Mouse (Mus musculus) lung, postnatal 10 days (tissue): ENCODE measurements around the gene Zbtb20.

Experiments
- DNase-seq: peaks from one replicate; pipeline ENCODE4 v3.0.0; 2021

Zbtb20 gene

DNA sequence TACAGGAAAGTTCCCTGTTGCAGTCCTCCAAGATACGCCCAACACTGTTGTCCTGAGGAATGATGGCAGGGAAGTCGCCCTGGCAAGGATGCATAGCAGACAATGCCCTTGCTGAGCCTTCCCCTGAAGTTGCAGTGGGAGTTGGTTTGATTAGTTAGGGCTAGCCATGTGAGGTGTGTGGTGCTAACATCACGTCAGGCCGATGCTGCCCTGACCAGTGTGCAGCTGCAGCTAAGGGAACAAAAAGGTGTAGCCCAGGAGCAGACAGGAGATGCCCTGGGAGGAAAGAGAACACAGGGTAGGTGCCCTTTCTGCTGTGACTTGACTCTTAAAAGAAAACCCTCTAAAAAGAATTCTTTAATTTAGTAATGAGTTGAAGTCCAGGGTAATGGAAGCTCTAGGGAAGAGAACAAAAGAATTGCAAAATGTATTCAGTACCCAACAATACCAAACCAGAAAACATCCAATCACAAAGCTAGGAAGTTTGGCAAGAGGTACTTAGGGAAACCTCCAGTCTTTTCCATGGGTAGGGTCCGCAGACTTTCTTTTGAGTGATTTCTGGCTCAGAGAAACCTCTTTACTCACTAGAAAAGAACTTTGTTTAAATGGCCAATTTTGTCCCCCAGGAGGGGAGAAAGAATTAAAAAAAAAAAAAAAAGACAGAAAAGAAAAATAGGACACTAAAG lies 747.8 kb downstream of the Zbtb20 start:
- DNase-seq = no peak

DNA sequence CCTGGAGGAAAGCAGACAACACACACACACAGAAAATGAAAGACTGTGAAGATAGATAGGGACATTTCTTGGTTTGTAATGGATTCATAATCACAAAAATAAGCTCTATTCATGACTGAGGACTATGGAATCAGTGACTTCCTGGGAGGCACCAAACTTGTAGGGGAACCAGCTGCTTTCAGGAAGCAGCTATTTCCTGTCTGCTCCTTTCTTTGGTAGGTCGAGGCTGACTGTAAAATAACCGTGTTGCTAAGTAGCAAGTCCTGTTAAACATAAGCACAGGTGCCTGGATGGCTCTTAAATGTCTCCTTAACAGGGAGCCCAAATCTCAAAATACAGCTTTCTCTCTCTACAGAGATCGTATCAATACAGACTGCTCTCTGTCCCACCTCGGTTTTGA lies 749.2 kb downstream of the Zbtb20 start:
- DNase-seq = no peak

GRCm38 (mm10) chr16:43625289-43625688 lies 749.6 kb downstream of the Zbtb20 start:
- no peak for DNase-seq

- DNase-seq = no peak
Observed at GRCm38 (mm10) chr16:43625956-43626355, 750.3 kb downstream of the Zbtb20 start.

DNA sequence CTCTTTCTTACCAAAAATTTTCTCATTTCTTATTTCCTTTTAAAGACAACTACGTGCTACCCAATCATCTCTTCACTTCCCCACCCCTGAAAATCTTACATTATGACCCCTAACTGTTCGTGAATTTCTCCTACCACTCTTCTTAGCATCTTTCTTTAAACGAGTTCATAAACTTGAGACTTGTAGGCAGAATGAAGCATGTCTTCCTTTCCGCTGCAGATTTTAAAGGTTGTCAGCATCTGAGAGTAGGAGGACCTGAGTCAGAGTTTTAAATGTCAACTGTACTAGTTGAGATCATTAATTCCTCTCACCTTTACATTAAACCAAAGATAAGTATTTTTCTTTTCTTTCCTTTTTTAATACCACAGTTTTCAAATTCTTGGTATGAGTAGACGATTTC lies 753.0 kb downstream of the Zbtb20 start:
- DNase-seq = no peak

GRCm38 (mm10) chr16:43631758-43632157 lies 756.1 kb downstream of the Zbtb20 start:
- no peak for DNase-seq

- no peak for DNase-seq
Observed at GRCm38 (mm10) chr16:43634037-43634436, 758.4 kb downstream of the Zbtb20 start.

DNA sequence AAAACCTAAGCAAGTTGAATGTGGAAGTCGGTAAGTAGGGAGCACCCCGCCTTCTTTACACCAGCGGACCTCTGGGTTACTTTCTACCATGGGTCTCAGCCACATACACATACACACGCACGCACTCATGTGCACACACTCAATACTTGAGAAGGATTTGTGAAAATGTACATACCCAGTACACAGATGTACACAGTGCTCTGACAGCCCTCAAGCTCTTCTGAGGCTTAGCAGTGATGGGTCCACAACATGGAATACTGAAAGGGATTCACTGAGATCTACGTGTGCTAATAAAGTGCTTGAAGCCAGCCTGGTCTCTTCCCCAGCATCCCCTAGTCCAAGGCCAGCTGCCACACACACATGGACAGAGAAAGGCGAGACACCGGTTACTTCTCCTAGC lies 761.6 kb downstream of the Zbtb20 start:
- no peak for DNase-seq

DNA sequence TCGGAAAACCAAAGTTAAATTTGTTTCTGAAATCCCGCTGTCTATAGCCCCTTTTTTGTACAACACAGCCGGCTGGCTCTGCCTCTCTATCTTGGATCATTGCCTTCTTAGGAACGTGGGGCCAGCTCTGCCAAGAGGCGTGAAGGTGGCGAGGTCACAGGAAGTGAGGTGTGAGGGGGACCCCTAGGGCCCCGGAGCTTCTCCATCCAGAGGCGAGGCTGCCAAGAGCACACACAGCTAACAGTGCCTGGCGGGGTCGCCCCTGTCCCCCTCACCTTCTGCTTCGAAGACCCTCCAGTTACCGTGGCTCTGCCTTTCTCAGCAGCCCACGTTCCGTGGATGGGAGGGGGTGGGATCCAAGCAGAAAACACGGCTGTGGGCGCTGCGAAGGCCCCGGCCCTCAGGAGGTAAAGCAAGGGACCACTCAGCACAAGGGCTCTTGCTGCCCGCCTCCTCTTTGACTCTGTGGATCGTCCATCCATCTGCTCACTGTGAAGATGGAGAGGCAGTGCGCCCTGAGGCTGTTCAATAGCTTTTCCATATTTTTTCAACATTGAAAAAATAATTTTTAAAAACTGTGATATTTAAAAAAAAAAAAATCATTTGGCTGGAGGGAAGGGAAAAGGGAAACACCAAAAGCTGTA lies 762.8 kb downstream of the Zbtb20 start:
- DNase-seq = peak; percentile 44

DNA sequence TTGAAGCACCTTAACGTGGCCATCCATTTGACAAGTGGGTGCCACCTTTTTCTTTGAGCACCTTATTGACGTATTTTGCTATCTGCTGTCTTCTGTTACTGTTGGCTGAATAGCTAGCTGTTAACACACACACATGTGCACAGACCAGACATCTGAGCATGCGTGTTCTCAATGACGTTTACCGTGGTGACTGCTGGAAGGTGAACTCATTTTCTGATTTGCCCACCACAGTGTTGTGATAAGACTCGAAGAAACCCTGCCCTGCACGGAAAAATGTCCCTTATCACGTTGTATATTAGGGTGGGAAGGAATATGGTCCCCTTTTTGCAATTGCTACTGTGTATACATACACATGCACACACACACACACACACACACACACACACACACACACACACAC lies 765.5 kb downstream of the Zbtb20 start:
- no peak for DNase-seq

- no peak for DNase-seq
Observed at GRCm38 (mm10) chr16:43645879-43646278, 770.2 kb downstream of the Zbtb20 start.

DNA sequence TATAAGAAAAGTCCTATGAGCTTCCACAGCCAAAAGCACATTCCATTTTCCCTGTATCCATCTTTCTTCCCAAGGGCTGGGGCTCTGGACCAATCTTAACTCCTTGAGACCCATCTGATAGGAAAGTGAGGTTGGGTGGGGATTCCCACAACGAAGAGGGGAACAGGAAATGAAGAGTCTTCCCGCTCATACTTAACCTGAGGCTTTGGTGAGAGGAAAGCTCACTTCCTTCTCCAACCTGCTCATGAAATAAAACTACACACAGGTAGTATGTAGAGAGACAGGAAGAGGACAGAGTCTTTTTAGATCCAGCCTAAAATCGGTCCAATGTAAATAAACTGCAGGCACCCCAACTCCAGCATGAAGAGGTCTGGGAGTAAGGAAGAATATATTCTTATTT lies 771.3 kb downstream of the Zbtb20 start:
- no peak for DNase-seq

DNA sequence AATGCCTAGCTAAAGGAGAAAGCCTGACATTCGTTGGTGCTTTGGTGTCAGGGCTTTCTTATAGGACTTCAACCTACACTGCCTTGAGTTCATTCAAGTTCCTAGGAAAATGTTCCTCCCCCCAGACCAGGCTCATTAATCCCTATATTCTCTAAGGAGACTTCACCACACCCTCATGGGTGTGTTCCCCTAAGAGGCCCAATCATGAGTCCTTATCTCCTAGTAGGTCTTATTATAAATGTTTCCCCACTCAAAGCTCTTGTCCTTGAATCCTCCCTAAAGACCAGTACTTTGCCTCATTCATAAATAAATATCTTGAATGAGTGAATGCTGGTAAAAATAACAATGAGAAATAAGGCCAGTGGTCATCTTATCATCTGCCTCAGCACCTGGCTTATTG lies 772.0 kb downstream of the Zbtb20 start:
- DNase-seq = no peak

GRCm38 (mm10) chr16:43650355-43651080 lies 774.8 kb downstream of the Zbtb20 start:
- DNase-seq = no peak

DNA sequence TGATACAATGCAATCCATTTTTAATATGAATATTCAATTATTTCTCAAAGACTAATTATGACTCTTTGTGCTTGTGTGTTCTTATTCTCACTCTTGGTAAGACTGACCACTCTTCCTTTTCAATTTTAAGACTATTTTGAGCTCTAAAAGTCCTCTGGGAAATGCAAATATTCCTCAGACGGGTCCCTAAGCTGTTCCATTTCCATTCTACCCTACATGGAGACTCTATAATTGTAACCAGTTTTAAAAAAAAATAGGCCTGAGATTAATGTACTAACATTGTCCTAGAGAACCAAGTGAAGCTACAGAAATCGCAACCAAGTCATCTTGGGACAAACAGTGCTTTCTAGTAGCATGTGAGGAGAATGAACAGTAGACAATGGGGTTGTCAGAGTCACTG lies 777.6 kb downstream of the Zbtb20 start:
- no peak for DNase-seq

- DNase-seq = no peak
Observed at GRCm38 (mm10) chr16:43654269-43654668, 778.6 kb downstream of the Zbtb20 start.

- no peak for DNase-seq
Observed at GRCm38 (mm10) chr16:43655183-43655787, 779.6 kb downstream of the Zbtb20 start.

- DNase-seq = no peak
Observed at GRCm38 (mm10) chr16:43661576-43661975, 785.9 kb downstream of the Zbtb20 start.

GRCm38 (mm10) chr16:43662124-43663004 lies 786.7 kb downstream of the Zbtb20 start:
- no peak for DNase-seq

GRCm38 (mm10) chr16:43663978-43664579 lies 788.4 kb downstream of the Zbtb20 start, which contains the start of gene Tigit:
Gene Tigit, minus strand, starts transcription at chr16:43664146.
- no peak for DNase-seq

DNA sequence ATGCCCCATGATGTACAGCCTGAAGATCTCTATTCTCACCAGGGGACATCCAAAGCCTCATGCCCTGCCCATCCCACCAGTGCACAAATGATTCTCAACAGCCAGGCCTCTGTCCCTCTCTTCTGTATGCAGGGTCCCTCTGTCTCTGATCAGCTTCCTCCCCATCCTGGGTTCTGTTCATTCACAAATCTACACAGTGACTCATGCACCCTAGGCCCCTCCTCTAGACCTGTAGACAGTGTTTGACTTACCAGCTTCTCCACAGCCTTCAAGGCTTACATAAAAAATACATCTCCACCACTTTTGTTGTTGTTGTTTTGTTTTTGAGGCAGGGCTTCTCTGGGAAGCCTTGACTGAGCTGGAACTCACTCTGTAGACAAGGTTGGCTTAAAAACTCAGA lies 789.2 kb downstream of the Zbtb20 start:
- DNase-seq = no peak

- DNase-seq = no peak
Observed at GRCm38 (mm10) chr16:43668294-43668693, 792.6 kb downstream of the Zbtb20 start.
